Mouse (Mus musculus) erythroblast, embryonic 14.5 days (primary cell): Measurements from ENCODE around the gene Eya2.

Source experiments
- GATA1 ChIP-seq: IDR thresholded peaks from 2 replicates; pipeline ENCODE4 v1.6.1; 2012; ENCODE audit warnings: low read length, inconsistent platforms, mixed read lengths
- TAL1 ChIP-seq: IDR thresholded peaks from 3 replicates; pipeline ENCODE4 v1.6.1; 2012; ENCODE audit warnings: low read length, inconsistent platforms, mixed read lengths

GRCm38 (mm10) chr2:165600926-165601325, 6.1 kb downstream of the Eya2 start:
- TF ChIP-seq TAL1 (no peak), GATA1 (no peak)
